Mouse (Mus musculus): Measurements from ENCODE around the gene Rfx1. TPM values are rescaled to one million over a fixed set of nuclear protein-coding genes. Genes with fewer than 3 reads are reported as not detected.

The Rfx1 gene
- polyA plus RNA-seq, 1 experiment from 2014 or later = 7.9 TPM

DNA sequence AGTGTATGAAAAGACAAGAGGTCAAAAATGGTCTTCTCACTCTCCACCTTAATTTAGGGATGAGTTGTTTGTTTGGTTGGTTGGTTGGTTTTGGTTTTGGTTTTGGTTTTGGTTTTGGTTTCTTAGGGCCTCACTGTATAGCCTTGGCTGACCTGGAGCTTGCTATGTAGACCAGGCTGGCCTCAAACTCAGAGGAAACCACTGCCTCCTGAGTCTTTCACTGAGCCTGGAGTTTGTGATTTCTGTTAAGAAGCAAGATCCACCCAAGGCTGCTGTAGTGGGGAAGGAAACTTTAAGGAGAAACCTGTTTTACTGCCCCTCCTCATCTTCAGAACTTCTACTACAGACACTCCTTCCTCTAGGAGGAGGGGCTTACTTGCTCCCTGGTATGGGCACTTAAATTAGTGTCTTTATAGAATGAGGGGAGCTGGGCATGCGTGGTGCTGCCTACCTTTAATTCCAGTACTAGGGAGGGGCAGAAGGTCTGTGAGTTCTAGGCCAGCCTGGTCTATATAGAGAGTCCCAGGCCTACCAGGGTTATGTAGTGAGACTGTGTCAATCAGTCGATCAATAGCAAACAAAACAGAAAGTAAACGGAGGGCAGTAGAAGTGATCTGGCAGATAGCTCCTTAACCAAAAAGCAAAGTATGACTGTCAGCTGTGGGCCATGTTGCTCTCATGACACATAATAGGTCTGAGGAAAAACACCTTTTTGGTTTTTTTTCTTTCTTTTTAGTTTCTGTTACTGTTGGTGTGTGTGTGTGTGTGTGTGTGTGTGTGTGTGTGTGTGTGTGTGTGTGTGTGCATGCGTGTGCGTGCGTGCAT lies 39.8 kb downstream of the Rfx1 start:
- Histone ChIP-seq H3K9me3 (ENCODE audit: control insufficient read depth, low read length) (no peaks in the 10 kb centered on the region), H3K4me3 (ENCODE audit: low read length) (no peak overlapping the region), H3K9ac (ENCODE audit: low read depth, low read length) (no peak overlapping the region), H3K27ac (ENCODE audit: low read depth, low read length) (no peak overlapping the region), H3K36me3 (ENCODE audit: control insufficient read depth, insufficient read depth, low read length) (peaks cover 4% of the 10 kb centered on the region; the same call in 1 of the 2 replicates), H3K27me3 (replicated peaks; ENCODE audit: control insufficient read depth, insufficient read depth, low read length) (no peaks in the 10 kb centered on the region), H3K4me2 (ENCODE audit: low read length) (no peak overlapping the region), H3K4me1 (ENCODE audit: control insufficient read depth, insufficient read depth, low read depth, low read length) (peaks cover 27% of the 10 kb centered on the region)
- 95% methylated on average over 6 of the region's 6 CpGs for WGBS
- ATAC-seq = no peak

DNA sequence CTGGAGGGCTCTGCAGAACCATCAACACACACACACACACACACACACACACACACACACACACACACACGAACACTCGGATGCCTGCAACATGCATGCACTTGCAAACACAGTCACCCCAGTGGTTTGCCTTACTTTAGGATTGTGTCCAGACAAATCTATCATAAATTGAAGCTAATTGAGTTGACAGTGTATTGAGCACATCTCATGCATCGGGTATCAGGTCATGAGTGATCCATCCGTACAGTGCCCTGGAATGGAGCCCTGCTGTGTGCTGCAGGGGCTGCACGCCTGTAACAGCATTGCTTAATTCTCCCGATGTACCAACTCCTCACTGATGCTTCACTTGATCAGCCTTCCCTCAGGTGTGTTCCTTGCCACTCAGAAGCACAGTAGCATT lies 49.0 kb downstream of the Rfx1 start:
- Histone ChIP-seq H3K4me2 (ENCODE audit: low read length) (no peak overlapping the region), H3K27ac (ENCODE audit: low read depth, low read length) (no peak overlapping the region), H3K27me3 (replicated peaks; ENCODE audit: control insufficient read depth, insufficient read depth, low read length) (no peaks in the 10 kb centered on the region), H3K9ac (ENCODE audit: low read depth, low read length) (no peak overlapping the region), H3K4me1 (ENCODE audit: control insufficient read depth, insufficient read depth, low read depth, low read length) (no peaks in the 10 kb centered on the region), H3K36me3 (ENCODE audit: control insufficient read depth, insufficient read depth, low read length) (no peaks in the 10 kb centered on the region), H3K9me3 (ENCODE audit: control insufficient read depth, low read length) (no peaks in the 10 kb centered on the region), H3K4me3 (ENCODE audit: low read length) (no peak overlapping the region)
- 77% methylated on average over 6 of the region's 6 CpGs for WGBS
- ATAC-seq = no peak

DNA sequence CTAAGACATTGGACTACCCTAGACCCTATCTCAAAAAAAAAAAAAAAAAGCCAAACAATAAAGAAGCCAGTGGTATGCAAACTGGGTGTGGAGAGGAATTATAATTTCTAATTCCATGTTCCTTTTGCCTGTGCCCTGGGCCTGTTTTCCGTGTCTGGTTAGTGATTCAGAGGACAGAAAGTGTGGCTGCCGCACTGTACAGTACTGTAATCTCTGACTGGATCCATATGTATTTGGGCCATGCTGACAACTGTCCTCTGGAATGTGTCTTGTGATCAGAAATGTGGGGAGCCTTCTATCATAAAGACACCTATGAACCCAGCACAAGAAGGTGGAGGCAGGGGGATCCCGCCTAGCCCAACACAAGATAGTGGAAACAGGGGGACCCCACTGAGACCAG lies 55.5 kb downstream of the Rfx1 start:
- H3K4me1 ChIP-seq (ENCODE audit: control insufficient read depth, insufficient read depth, low read depth, low read length) = no peaks in the 10 kb centered on the region
- H3K9me3 ChIP-seq (ENCODE audit: control insufficient read depth, low read length) = no peaks in the 10 kb centered on the region
- H3K9ac ChIP-seq (ENCODE audit: low read depth, low read length) = no peak overlapping the region
- no peaks in the 10 kb centered on the region for H3K36me3 ChIP-seq (ENCODE audit: control insufficient read depth, insufficient read depth, low read length)
- no peak for ATAC-seq
- no peak overlapping the region for H3K4me2 ChIP-seq (ENCODE audit: low read length)
- no peak overlapping the region for H3K4me3 ChIP-seq (ENCODE audit: low read length)
- H3K27me3 ChIP-seq (replicated peaks; ENCODE audit: control insufficient read depth, insufficient read depth, low read length) = no peaks in the 10 kb centered on the region
- 88% methylated on average over 3 of the region's 3 CpGs for WGBS
- H3K27ac ChIP-seq (ENCODE audit: low read depth, low read length) = no peak overlapping the region

DNA sequence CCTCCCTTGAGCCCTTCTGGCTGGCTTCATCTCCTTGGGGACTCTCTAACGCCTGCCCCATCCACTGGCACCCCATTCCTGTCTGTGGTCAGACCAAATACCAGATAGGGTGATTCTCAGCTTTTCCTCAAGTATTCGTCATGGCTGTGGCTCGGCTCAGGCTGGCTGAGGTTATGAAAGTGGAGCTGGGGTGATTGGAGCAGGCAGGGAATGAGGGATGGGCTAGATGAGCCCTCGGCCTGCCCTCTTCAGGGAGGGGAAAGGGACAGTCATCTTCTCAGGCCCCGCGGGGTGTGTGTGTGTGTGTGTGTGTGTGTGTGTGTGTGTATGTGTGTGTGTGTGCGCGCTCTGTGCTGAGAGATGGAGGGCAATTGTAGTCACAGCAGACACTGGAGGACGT lies 59.0 kb downstream of the Rfx1 start, which contains the start of gene Podnl1:
Podnl1 (plus strand) TSS at position 334 of the 400 bp plus-strand sequence.
- no peak within 1 kb of the TSS for H3K4me2 ChIP-seq (ENCODE audit: low read length)
- no peaks in the 10 kb centered on the region for H3K4me1 ChIP-seq (ENCODE audit: control insufficient read depth, insufficient read depth, low read depth, low read length)
- H3K36me3 ChIP-seq (ENCODE audit: control insufficient read depth, insufficient read depth, low read length) = no peaks in the 10 kb centered on the region
- peak; percentile 44; the same call in 1 of the 2 replicates for ATAC-seq
- H3K27me3 ChIP-seq (replicated peaks; ENCODE audit: control insufficient read depth, insufficient read depth, low read length) = no peaks in the 10 kb centered on the region
- H3K9me3 ChIP-seq (ENCODE audit: control insufficient read depth, low read length) = no peaks in the 10 kb centered on the region
- H3K27ac ChIP-seq (ENCODE audit: low read depth, low read length) = no peak within 1 kb of the TSS
- no peak within 1 kb of the TSS for H3K9ac ChIP-seq (ENCODE audit: low read depth, low read length)
- WGBS = 60% methylated on average over 9 of the region's 9 CpGs
- H3K4me3 ChIP-seq (ENCODE audit: low read length) = no peak within 1 kb of the TSS

DNA sequence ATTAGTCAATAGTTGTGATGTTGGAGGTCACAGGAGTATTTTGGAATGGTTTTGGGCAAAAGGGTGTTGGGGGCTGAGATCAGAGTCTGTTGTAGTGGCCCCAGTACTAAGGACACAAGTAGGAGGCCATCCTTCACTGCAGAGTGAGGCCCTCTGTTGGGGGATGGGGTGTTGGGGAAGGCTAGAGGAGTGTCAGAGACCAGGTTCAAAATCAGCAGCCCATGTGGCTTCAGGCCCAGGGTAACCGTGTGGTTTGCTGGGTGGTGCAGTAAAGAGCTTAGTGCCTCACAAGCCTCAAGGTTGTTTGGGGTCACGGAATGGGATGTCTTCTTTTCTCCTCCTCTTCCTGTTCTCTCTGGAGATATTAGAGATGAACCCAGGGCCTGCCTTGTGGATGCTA lies 60.1 kb downstream of the Rfx1 start:
- H3K27ac ChIP-seq (ENCODE audit: low read depth, low read length) = no peak overlapping the region
- WGBS = 68% methylated on average over 2 of the region's 2 CpGs

DNA sequence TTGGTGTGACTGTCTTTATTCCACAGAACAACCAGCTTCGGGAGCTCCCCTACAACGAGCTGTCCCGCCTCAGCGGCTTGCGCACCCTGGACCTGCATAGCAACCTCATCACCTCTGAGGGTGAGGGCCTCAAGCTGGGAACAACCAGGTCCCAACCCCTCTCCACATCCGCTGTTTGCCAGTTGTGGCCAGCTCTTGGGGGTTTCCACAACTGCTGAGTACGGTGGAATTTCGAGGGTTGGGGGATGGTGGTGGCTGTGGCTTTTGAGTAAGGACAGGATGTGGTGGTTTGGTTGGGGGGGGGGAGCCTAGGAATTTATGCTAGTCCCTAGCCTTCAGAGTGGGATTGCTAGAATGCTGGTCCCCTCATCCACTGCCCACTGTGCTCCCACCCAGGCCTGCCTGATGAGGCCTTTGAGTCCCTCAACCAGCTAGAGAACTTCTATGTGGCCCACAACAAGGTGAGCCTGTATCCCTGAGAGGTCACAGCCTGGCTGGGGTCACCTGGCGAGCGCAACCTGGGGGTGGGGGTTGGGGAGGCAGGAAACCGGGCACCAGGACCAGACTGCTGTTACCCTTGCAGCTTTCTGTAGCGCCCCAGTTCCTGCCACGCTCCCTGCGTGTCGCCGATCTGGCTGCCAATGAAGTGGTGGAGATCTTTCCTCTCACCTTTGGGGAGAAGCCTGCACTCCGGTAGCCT lies 60.7 kb downstream of the Rfx1 start:
- 76% methylated on average over 17 of the region's 17 CpGs for WGBS

More for the DNA sequence above, 60.1 kb downstream of the Rfx1 start:
- no peaks in the 10 kb centered on the region for H3K4me1 ChIP-seq (ENCODE audit: control insufficient read depth, insufficient read depth, low read depth, low read length)
- H3K9ac ChIP-seq (ENCODE audit: low read depth, low read length) = no peak overlapping the region
- no peaks in the 10 kb centered on the region for H3K27me3 ChIP-seq (replicated peaks; ENCODE audit: control insufficient read depth, insufficient read depth, low read length)
- H3K36me3 ChIP-seq (ENCODE audit: control insufficient read depth, insufficient read depth, low read length) = no peaks in the 10 kb centered on the region
- ATAC-seq = no peak
- H3K4me2 ChIP-seq (ENCODE audit: low read length) = no peak overlapping the region
- H3K4me3 ChIP-seq (ENCODE audit: low read length) = no peak overlapping the region
- no peaks in the 10 kb centered on the region for H3K9me3 ChIP-seq (ENCODE audit: control insufficient read depth, low read length)

DNA sequence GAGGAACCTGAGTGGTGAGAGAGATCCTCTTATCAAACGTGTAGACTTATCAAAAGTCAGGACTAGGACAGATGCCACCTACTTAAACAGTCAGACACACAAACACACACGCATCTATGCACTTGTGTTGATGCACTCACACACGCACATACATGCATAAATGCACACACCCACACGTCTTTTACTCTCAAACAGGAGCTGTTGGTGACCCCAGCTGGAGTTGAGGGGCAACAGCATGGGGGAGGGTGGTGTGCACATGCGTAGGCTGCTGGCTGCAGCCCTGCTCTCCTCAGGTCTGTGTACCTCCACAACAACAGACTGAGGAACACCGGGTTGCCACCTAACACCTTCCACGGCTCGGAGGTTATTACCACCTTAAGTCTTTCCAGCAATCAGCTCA lies 61.6 kb downstream of the Rfx1 start:
- Histone ChIP-seq H3K9ac (ENCODE audit: low read depth, low read length) (no peak overlapping the region), H3K4me3 (ENCODE audit: low read length) (no peak overlapping the region), H3K36me3 (ENCODE audit: control insufficient read depth, insufficient read depth, low read length) (peaks cover 15% of the 10 kb centered on the region), H3K4me2 (ENCODE audit: low read length) (no peak overlapping the region), H3K27ac (ENCODE audit: low read depth, low read length) (no peak overlapping the region), H3K27me3 (replicated peaks; ENCODE audit: control insufficient read depth, insufficient read depth, low read length) (no peaks in the 10 kb centered on the region), H3K9me3 (ENCODE audit: control insufficient read depth, low read length) (no peaks in the 10 kb centered on the region), H3K4me1 (ENCODE audit: control insufficient read depth, insufficient read depth, low read depth, low read length) (no peaks in the 10 kb centered on the region)
- no peak for ATAC-seq
- 75% methylated on average over 8 of the region's 8 CpGs for WGBS

More for the DNA sequence above, 60.7 kb downstream of the Rfx1 start:
- no peaks in the 10 kb centered on the region for H3K9me3 ChIP-seq (ENCODE audit: control insufficient read depth, low read length)
- no peaks in the 10 kb centered on the region for H3K4me1 ChIP-seq (ENCODE audit: control insufficient read depth, insufficient read depth, low read depth, low read length)
- no peak for ATAC-seq
- H3K4me3 ChIP-seq (ENCODE audit: low read length) = no peak overlapping the region
- H3K27me3 ChIP-seq (replicated peaks; ENCODE audit: control insufficient read depth, insufficient read depth, low read length) = no peaks in the 10 kb centered on the region
- H3K9ac ChIP-seq (ENCODE audit: low read depth, low read length) = no peak overlapping the region
- no peak overlapping the region for H3K27ac ChIP-seq (ENCODE audit: low read depth, low read length)
- H3K4me2 ChIP-seq (ENCODE audit: low read length) = no peak overlapping the region
- peaks cover 5% of the 10 kb centered on the region for H3K36me3 ChIP-seq (ENCODE audit: control insufficient read depth, insufficient read depth, low read length)

DNA sequence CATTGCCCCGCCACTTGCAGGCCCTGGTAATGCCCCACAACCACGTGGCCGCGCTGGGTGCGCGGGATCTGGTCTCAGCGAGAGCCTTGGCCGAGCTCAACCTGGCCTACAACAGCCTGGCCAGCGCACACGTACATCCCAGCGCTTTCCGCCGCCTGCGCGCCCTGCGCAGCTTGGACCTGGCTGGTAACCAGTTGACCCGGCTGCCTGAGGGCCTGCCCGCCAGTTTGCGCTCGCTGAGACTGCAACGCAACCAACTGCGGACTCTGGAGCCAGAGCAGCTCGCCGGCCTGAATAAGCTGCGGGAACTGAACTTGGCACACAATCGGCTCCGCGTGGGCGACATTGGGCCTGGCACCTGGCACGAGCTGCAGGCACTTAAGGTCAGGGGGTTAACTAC lies 64.2 kb downstream of the Rfx1 start:
- ATAC-seq = peak; percentile 53
- WGBS = 52% methylated on average over 24 of the region's 30 CpGs
- Histone ChIP-seq H3K4me2 (ENCODE audit: low read length) (no peak overlapping the region), H3K36me3 (ENCODE audit: control insufficient read depth, insufficient read depth, low read length) (peaks cover 26% of the 10 kb centered on the region), H3K4me1 (ENCODE audit: control insufficient read depth, insufficient read depth, low read depth, low read length) (no peaks in the 10 kb centered on the region), H3K27ac (ENCODE audit: low read depth, low read length) (no peak overlapping the region), H3K9ac (ENCODE audit: low read depth, low read length) (0 out of 2 replicates have a peak overlapping the region, but pooled peaks have one; percentile 3), H3K27me3 (replicated peaks; ENCODE audit: control insufficient read depth, insufficient read depth, low read length) (no peaks in the 10 kb centered on the region), H3K4me3 (ENCODE audit: low read length) (no peak overlapping the region), H3K9me3 (ENCODE audit: control insufficient read depth, low read length) (no peaks in the 10 kb centered on the region)

DNA sequence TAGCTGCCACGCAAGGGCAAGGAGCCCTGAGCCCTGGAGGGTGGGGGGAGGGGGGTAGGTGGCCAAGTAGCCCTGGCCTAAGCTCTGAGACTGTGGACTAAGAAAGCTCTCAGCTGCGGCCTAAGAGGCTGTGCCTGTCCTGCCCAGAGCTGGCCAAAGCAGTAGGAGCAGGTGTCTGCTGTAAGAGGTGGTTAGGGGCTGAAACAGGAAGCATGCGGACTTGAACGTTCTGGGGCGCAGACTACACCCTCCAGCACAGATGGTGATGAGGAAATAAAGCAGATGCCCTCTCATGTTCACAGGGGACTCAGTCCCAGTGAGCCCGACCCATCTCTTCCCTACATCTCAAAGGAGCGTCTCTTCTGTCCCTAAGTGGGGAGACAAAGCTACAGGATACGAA lies 65.6 kb downstream of the Rfx1 start:
- Histone ChIP-seq H3K4me1 (ENCODE audit: control insufficient read depth, insufficient read depth, low read depth, low read length) (no peaks in the 10 kb centered on the region), H3K4me3 (ENCODE audit: low read length) (no peak overlapping the region), H3K36me3 (ENCODE audit: control insufficient read depth, insufficient read depth, low read length) (peaks cover 36% of the 10 kb centered on the region), H3K27me3 (replicated peaks; ENCODE audit: control insufficient read depth, insufficient read depth, low read length) (no peaks in the 10 kb centered on the region), H3K4me2 (ENCODE audit: low read length) (no peak overlapping the region), H3K27ac (ENCODE audit: low read depth, low read length) (no peak overlapping the region), H3K9ac (ENCODE audit: low read depth, low read length) (no peak overlapping the region), H3K9me3 (ENCODE audit: control insufficient read depth, low read length) (no peaks in the 10 kb centered on the region)
- WGBS = 85% methylated on average over 8 of the region's 8 CpGs
- ATAC-seq = no peak

All from hindbrain, embryonic 16.5 days (tissue).